Mouse (Mus musculus) lung, postnatal 14 days (tissue): ENCODE measurements around the gene Nmrk1.

Experiments used
- DNase-seq: peaks from one replicate; pipeline ENCODE4 v3.0.0; 2021

Gene Nmrk1

DNA sequence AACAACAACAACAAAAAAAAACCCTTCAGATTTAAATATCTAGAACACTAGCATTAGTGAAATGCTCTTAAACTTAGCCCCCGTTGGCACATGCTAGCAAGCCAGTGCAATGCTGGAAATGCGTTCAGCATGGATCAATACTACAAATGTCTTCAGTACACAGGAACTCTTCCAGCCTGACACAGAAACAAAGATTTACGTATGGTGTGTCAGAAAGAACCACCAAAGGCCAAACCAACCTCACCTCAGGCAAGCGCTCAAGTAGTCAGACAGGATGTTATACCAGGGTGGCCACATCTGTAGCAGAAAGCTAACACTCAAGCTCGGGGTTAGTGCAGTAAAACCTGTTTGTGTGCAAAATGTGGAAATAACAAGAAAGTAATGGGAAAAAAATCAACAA, 12.7 kb upstream of the Nmrk1 start:
- no peak for DNase-seq

- DNase-seq: no peak
These were observed 12.1 kb upstream of the Nmrk1 start for GRCm38 (mm10) chr19:18619691-18620090.

- DNase-seq: no peak
These were observed 7.9 kb upstream of the Nmrk1 start for GRCm38 (mm10) chr19:18623894-18624293.

DNA sequence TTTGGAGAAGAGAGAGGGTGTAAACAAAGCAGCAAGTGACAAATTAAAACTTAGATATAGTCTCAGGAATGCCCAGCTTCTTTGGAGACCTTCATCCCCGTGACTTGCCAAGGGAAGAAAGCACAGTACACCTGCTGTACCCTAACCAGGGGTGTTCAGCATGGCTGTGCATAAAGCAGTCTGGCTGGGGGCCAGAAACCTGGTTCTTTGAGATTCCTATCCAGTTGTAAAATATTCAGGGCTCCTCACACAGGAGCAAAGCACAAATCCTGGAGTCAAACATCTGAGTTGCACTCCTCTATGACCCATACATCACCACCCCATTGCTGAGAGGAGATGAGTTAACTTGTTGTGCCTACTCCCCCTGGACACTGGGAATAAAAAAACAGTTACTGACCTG, 2.2 kb upstream of the Nmrk1 start:
- peak; percentile 47 for DNase-seq

GRCm38 (mm10) chr19:18630221-18631119, 1.3 kb upstream of the Nmrk1 start:
- peak; percentile 34 for DNase-seq

GRCm38 (mm10) chr19:18631161-18631643, 548 bp upstream of the Nmrk1 start:
- DNase-seq: peak; percentile 78

DNA sequence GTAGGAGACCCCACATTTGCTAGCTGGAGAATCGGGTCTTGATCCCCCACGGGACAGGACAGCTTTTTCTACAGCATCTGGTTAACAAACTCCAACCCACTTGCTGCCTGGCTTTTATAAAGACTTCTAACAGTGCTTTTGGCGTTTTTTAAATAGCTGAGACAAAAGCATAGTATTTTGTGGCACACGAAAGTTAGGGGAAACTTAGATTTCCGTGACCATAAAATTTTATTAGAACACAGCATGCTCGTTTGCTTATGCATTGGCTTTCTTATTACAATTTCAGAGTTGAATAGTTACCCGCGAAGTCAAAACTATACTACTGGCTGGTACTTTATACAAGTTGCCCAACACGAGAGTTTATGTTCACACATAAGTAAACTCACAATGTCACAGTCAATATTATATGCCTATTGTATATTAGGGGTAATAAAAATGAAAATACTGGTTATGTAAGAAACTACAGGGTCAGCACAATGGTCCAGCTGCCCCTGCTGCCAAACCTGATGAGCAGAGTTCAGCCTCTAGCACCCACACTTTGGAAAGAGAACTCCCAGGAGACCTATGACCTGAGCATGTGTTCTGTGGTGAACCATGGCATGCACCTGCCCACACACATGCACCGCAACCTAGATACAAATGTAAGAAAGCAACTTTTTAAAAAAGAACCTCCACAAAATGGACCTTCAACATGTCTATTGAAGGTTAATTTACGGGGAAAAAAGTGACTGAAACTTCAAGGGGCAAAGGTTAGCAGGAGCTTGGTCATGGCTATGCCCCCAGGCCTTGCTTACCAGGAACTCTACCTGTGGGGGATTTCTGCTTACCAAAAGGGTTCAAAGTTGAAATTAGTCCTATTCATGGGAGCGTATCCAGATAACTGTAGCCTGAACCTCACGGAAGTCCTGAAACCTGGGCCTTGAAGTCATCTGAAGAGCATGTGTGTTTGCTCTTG, 758 bp downstream of the Nmrk1 start:
- DNase-seq: no peak

DNA sequence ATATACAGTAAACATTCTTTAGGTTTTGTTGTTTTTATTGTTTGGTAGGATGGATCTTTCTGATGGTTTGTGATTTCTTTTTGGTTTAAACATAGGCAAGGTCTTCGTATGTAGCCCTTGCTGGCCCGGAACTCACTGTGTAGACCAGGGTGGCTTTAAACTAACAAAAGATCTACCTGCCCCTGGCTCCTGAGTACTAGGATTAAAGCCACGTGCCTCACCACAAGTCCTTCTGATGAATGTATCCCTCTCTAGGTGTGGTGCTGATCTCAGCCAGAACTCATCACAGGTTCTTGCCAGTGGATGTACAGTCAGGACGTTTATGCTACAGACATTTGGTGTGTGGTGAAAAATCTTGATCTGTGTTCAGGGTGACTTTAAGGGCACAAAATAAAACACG, 6.2 kb downstream of the Nmrk1 start:
- DNase-seq: no peak

GRCm38 (mm10) chr19:18638949-18639348, 7.2 kb downstream of the Nmrk1 start:
- no peak for DNase-seq

GRCm38 (mm10) chr19:18639552-18639951, 7.8 kb downstream of the Nmrk1 start:
- DNase-seq: no peak

DNA sequence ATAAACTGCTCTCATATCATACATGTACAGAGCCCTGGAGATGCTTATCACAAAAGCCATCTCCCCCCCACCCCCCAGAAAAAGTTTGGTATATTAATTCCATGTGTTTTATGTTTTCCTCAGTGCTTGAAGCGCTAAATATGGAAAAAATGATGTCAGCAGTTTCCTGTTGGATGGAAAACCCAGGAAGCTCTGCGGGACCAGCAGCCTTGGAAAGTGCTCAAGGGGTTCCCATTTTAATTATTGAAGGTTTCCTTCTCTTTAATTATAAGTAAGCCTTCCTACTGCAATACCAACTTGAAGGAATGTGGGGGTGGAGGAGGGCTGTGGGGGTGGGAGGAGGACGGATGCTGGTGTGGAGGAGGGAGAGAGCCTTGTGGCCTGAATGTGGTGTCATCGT, 9.3 kb downstream of the Nmrk1 start:
- no peak for DNase-seq

DNA sequence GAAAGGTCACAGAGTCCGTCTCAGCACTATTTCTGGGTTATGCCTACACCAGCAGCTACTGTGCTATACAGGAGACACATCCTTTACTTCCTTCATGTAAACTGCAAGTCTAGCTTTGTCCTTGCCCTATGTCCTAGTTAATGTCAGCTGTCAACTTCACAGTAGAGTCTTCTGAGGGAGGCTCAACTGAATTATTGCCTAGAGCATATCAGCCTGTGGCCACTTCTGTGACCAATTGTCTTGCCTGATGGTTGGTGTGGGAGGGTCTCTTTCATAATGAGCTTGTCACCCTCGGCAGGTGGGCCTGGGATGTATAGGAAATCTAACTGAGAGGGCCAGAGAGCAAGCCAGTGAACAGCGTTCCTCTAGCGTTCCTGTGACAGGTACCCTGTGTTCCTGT, 11.7 kb downstream of the Nmrk1 start:
- no peak for DNase-seq

GRCm38 (mm10) chr19:18644084-18644483, 12.3 kb downstream of the Nmrk1 start:
- DNase-seq: no peak

DNA sequence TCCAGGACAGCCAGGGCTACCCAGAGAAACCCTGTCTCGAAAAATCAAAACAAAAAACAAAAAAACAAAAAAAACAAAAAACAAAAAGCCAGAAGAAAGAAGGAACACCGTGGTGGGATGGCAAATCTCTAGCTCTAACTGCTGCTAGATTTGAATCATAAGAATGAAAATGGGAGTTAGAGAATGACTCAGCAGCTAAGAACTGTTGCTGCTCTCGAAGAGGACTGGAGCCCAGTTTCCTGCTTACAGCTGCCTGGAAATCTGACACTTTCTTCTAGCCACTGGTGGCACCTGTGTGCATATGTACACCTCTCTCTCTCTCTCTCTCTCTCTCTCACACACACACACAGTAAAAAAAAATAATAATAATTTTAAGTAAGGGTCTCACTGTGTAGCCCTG, 14.6 kb downstream of the Nmrk1 start:
- DNase-seq: no peak

GRCm38 (mm10) chr19:18646853-18647420, 15.2 kb downstream of the Nmrk1 start:
- no peak for DNase-seq

DNA sequence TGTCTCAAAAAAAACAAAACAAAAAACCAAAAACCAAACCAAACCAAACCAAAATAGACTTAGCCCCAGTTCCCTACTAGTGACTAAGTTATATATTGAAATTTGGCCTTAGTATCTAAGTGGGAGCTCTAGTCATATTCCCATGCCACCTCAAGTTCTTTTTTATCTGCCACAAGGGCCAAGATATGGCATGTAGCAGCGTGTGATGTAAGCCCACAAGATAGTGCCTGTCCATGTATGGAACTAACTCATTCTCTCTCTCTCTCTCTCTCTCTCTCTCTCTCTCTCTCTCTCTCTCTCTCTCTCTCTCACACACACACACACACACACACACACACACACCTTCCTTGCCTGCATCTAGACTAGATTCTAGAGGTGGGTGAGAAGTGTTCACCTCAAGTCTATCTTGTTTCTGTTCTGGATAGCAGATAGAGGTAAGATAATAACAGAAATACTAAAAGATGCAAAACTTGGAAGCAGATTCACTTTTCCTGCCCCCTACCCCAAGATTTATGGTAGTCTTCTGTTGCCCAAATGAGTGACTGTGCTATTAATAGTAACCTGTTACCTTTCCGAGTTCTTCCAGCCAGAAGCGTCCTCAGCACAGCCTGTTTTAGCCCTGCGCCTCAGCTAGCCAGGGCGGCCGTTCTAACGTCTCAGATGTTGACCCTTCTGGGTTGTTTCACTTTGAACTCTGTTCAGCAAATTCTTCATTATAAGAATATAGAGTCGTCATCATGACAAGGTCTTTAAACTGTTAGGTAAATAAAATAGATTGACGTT, 16.2 kb downstream of the Nmrk1 start:
- DNase-seq: no peak

- DNase-seq: no peak
These were observed 16.8 kb downstream of the Nmrk1 start for GRCm38 (mm10) chr19:18648558-18648945.

- DNase-seq: no peak
These were observed 18.2 kb downstream of the Nmrk1 start for GRCm38 (mm10) chr19:18649955-18650354.

GRCm38 (mm10) chr19:18650473-18650872, 18.7 kb downstream of the Nmrk1 start:
- DNase-seq: no peak

DNA sequence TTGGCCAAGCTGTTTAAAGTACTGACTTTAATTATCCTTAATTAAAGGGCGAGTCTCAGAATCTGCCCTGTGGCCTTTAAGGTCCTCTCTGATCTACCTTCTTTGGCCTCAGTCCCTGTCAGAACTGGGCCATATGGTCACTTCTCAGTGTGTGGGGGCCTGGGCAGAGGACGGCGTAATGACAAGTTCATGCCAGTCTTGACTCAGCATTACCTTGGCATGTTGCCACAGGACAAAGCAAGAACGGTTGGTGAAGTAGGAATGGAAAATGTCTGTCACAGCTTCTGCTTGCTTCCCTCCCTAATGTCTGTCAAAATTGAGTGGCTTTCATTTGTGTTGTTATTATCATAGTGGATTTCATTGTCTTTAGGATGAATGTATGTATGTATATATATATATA, 20.8 kb downstream of the Nmrk1 start:
- DNase-seq: no peak

GRCm38 (mm10) chr19:18653058-18653457, 21.3 kb downstream of the Nmrk1 start:
- DNase-seq: no peak

DNA sequence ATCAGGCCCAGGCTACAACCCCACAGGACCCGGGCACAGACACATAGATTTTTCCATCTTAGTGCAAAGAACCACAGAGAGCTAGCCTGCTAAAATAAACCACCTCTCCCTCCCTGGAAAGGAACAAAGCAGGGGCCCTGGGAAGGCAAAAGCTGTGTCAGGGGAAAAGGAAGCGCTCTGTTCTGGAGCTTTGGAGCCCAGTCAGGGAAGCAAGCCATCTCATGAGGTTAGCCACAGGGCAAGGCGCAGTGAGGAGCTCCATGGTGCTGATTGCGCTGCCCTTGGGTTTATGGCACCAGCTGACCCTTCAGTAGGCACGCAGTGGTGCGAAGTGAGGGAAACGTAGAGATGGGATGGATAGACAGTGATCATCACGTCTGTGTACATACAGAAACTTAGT, 22.6 kb downstream of the Nmrk1 start:
- no peak for DNase-seq
